Mouse (Mus musculus) adrenal gland, adult 2 months (tissue): ENCODE data around the gene Fasn. TPM values are rescaled to one million over a fixed set of nuclear protein-coding genes. Genes with fewer than 3 reads are reported as not detected.

Experiments
- DNase-seq: peaks from one replicate; pipeline ENCODE4 v3.0.0; 2021
- polyA plus RNA-seq: library from polyadenylated mRNA; depleted of rRNA; stranded (reverse); fragments of >200 nt; gene quantifications from 2 replicates; pipeline ENCODE4 v1.2.3, GENCODE M21; 2012; rRNA removed
- total RNA-seq, 2 experiments: library from RNA; stranded (reverse); gene quantifications; 2 replicates each; pipeline ENCODE4 v1.2.3; 2021

Gene Fasn
- total and polyA plus RNA-seq, 3 experiments, result 505 to 7,384 (median 2,290) TPM

- no peak for DNase-seq
Observed at GRCm38 (mm10) chr11:120761811-120762671, 62.3 kb downstream of the Fasn start.

GRCm38 (mm10) chr11:120760236-120760635 lies 64.1 kb downstream of the Fasn start:
- no peak for DNase-seq

Other genes starting within 250 kb of the Fasn start
- 100 to 1,000 TPM; 355 to 386 TPM for gene Arhgdia, start 242.9 kb downstream of the Fasn start, total RNA-seq
- 712 and 786 TPM in 2 replicates for gene Arhgdia, start 242.9 kb downstream of the Fasn start, polyA plus RNA-seq
- gene Alyref, start 226.2 kb downstream of the Fasn start, total RNA-seq, result 10 to 100 TPM; 85.5 to 97.9 TPM
- 10.3 and 12.6 TPM in 2 replicates for gene Alyref, start 226.2 kb downstream of the Fasn start, polyA plus RNA-seq
- 10 to 100 TPM; 82.8 to 85.9 TPM for gene Anapc11, start 226.1 kb downstream of the Fasn start, total RNA-seq
- 183 and 187 TPM in 2 replicates for gene Anapc11, start 226.1 kb downstream of the Fasn start, polyA plus RNA-seq
- gene Npb, start 216.1 kb downstream of the Fasn start, total RNA-seq, result under 1 TPM; 0.61 to 0.62 TPM
- 1.6 and 2.3 TPM in 2 replicates for gene Npb, start 216.1 kb downstream of the Fasn start, polyA plus RNA-seq
- 100 to 1,000 TPM; 201 to 344 TPM for gene Pcyt2, start 206.6 kb downstream of the Fasn start, total RNA-seq
- gene Pcyt2, start 206.6 kb downstream of the Fasn start, polyA plus RNA-seq, result 460 and 610 TPM in 2 replicates
- gene Sirt7, start 199.3 kb downstream of the Fasn start, total RNA-seq, result 10 to 100 TPM; 54.2 to 69.5 TPM
- 109 and 128 TPM in 2 replicates for gene Sirt7, start 199.3 kb downstream of the Fasn start, polyA plus RNA-seq
- 10 to 100 TPM; 48.1 to 60.7 TPM for gene Mafg, start 190.9 kb downstream of the Fasn start, total RNA-seq
- 54.3 and 66.9 TPM in 2 replicates for gene Mafg, start 190.9 kb downstream of the Fasn start, polyA plus RNA-seq
- 1 to 10 TPM; 1.0 to 1.9 TPM for gene Pycr1, start 180.8 kb downstream of the Fasn start, total RNA-seq
- 3.5 and 3.6 TPM in 2 replicates for gene Pycr1, start 180.8 kb downstream of the Fasn start, polyA plus RNA-seq
- 1 to 10 TPM in 1 of 2 experiments, not detected in 1; 1.0 TPM for gene Myadml2, start 176.4 kb downstream of the Fasn start, total RNA-seq
- gene Myadml2, start 176.4 kb downstream of the Fasn start, polyA plus RNA-seq, result 0.11 and 0.59 TPM in 2 replicates
- 1 to 10 TPM; 2.8 to 8.1 TPM for gene Notum, start 163.4 kb downstream of the Fasn start, total RNA-seq
- 7.4 and 9.3 TPM in 2 replicates for gene Notum, start 163.4 kb downstream of the Fasn start, polyA plus RNA-seq
- 10 to 100 TPM; 74.9 to 84.1 TPM for gene Aspscr1, start 151.6 kb downstream of the Fasn start, total RNA-seq
- 124 and 125 TPM in 2 replicates for gene Aspscr1, start 151.6 kb downstream of the Fasn start, polyA plus RNA-seq
- gene Cenpx, start 110.8 kb downstream of the Fasn start, total RNA-seq, result 10 to 100 TPM; 54.0 to 63.5 TPM
- gene Cenpx, start 110.8 kb downstream of the Fasn start, polyA plus RNA-seq, result 86.0 and 90.2 TPM in 2 replicates
- gene Lrrc45, start 110.6 kb downstream of the Fasn start, total RNA-seq, result 10 to 100 TPM; 21.9 to 25.3 TPM
- 34.2 and 40.1 TPM in 2 replicates for gene Lrrc45, start 110.6 kb downstream of the Fasn start, polyA plus RNA-seq
- 10 to 100 TPM; 13.7 to 15.9 TPM for gene Rac3, start 103.1 kb downstream of the Fasn start, total RNA-seq
- 21.1 and 25.6 TPM in 2 replicates for gene Rac3, start 103.1 kb downstream of the Fasn start, polyA plus RNA-seq
- gene Dcxr, start 97.3 kb downstream of the Fasn start, total RNA-seq, result 100 to 1,000 TPM in 1 of 2 experiments, 10 to 100 TPM in 1; 41.4 to 122 TPM
- 136 and 150 TPM in 2 replicates for gene Dcxr, start 97.3 kb downstream of the Fasn start, polyA plus RNA-seq
- 10 to 100 TPM in 1 of 2 experiments, 1 to 10 TPM in 1; 8.3 to 10.6 TPM for gene Cbr2, start 92.4 kb downstream of the Fasn start, total RNA-seq
- 52.6 and 54.2 TPM in 2 replicates for gene Cbr2, start 92.4 kb downstream of the Fasn start, polyA plus RNA-seq
- gene Hmga1b, start 61.8 kb downstream of the Fasn start, total RNA-seq, result 10 to 100 TPM in 1 of 2 experiments, 1 to 10 TPM in 1; 5.5 to 12.3 TPM
- gene Hmga1b, start 61.8 kb downstream of the Fasn start, polyA plus RNA-seq, result 2.8 and 6.6 TPM in 2 replicates
- 10 to 100 TPM; 18.3 to 20.9 TPM for gene Rfng, start 40.3 kb downstream of the Fasn start, total RNA-seq
- 91.6 and 95.4 TPM in 2 replicates for gene Rfng, start 40.3 kb downstream of the Fasn start, polyA plus RNA-seq
- gene Gps1, start 40.3 kb downstream of the Fasn start, total RNA-seq, result 100 to 1,000 TPM; 113 to 141 TPM
- gene Gps1, start 40.3 kb downstream of the Fasn start, polyA plus RNA-seq, result 161 and 178 TPM in 2 replicates
- 10 to 100 TPM; 56.0 to 62.0 TPM for gene Dus1l, start 28.1 kb downstream of the Fasn start, total RNA-seq
- 43.8 and 53.7 TPM in 2 replicates for gene Dus1l, start 28.1 kb downstream of the Fasn start, polyA plus RNA-seq
- gene Ccdc57, start 108.3 kb upstream of the Fasn start, total RNA-seq, result 10 to 100 TPM in 1 of 2 experiments, 1 to 10 TPM in 1; 8.4 to 20.4 TPM
- gene Ccdc57, start 108.3 kb upstream of the Fasn start, polyA plus RNA-seq, result 2.7 and 3.5 TPM in 2 replicates
- 1 to 10 TPM; 1.2 to 1.3 TPM for gene Slc16a3, start 123.9 kb upstream of the Fasn start, total RNA-seq
- 1.4 and 2.5 TPM in 2 replicates for gene Slc16a3, start 123.9 kb upstream of the Fasn start, polyA plus RNA-seq
- 100 to 1,000 TPM; 114 to 126 TPM for gene Csnk1d, start 166.8 kb upstream of the Fasn start, total RNA-seq
- gene Csnk1d, start 166.8 kb upstream of the Fasn start, polyA plus RNA-seq, result 39.8 and 48.7 TPM in 2 replicates
- under 1 TPM; 0.69 TPM for gene Cd7, start 214.9 kb upstream of the Fasn start, total RNA-seq
- 1.8 and 3.3 TPM in 2 replicates for gene Cd7, start 214.9 kb upstream of the Fasn start, polyA plus RNA-seq
- gene Sectm1b, start 239.0 kb upstream of the Fasn start, total RNA-seq, result not detected
- gene Sectm1b, start 239.0 kb upstream of the Fasn start, polyA plus RNA-seq, result not detected in 2 replicates